Mouse (Mus musculus) stomach, embryonic 15.5 days (tissue): ENCODE results near the gene Olfr1101. TPM values are rescaled to one million over a fixed set of nuclear protein-coding genes. Genes with fewer than 3 reads are reported as not detected.

ENCODE experiments used
- ATAC-seq: fragments of 200-750 bp; cut with Nextera tagmentation; 2 replicates; pipeline ENCODE4 v1.8.0; 2017; ENCODE audit warnings: low read depth, moderate number of reproducible peaks, moderate TSS enrichment; ENCODE audit not compliant: insufficient read depth, low FRiP score
- H3K27ac ChIP-seq: fragments of 300-500 bp; sonication (generic); 2 replicates; pipeline ENCODE4 v1.5.1; 2015; ENCODE audit warnings: mild to moderate bottlenecking, inconsistent platforms
- H3K27me3 ChIP-seq: fragments of 300-500 bp; sonication (generic); replicated peaks from 2 replicates; pipeline ENCODE4 v1.6.1; 2015; ENCODE audit warnings: inconsistent platforms
- H3K36me3 ChIP-seq: fragments of 300-500 bp; sonication (generic); 2 replicates; pipeline ENCODE4 v1.6.1; 2015; ENCODE audit warnings: inconsistent platforms
- H3K4me1 ChIP-seq: fragments of 300-500 bp; sonication (generic); 2 replicates; pipeline ENCODE4 v1.6.1; 2015; ENCODE audit warnings: inconsistent platforms
- H3K4me2 ChIP-seq: fragments of 300-500 bp; sonication (generic); 2 replicates; pipeline ENCODE4 v1.6.1; 2015; ENCODE audit warnings: mild to moderate bottlenecking, inconsistent platforms
- H3K4me3 ChIP-seq: fragments of 300-500 bp; sonication (generic); replicated peaks from 2 replicates; pipeline ENCODE4 v1.5.1; 2015; ENCODE audit warnings: inconsistent platforms
- H3K9ac ChIP-seq: fragments of 300-500 bp; sonication (generic); 2 replicates; pipeline ENCODE4 v1.6.1; 2015; ENCODE audit warnings: inconsistent platforms
- H3K9me3 ChIP-seq: fragments of 300-500 bp; sonication (generic); 2 replicates; pipeline ENCODE4 v1.6.1; 2016; ENCODE audit warnings: inconsistent platforms
- WGBS: fragments of 180-500 bp; shearing (Covaris S2); methylation state at CpG from one replicate; pipeline ENCODE4 v1.1.7; 2015; 5-methylcytosine and 5-hydroxymethylcytosine counted together
- polyA plus RNA-seq: library from polyadenylated mRNA; unstranded; fragments of >200 nt; fragmentation: Nextera tagmentation; extraction: Ambion mirVana; gene quantifications from 2 replicates; pipeline ENCODE4 v1.2.1, GENCODE M21; 2015

Olfr1101 gene
- polyA plus RNA-seq: not detected in 2 replicates

DNA sequence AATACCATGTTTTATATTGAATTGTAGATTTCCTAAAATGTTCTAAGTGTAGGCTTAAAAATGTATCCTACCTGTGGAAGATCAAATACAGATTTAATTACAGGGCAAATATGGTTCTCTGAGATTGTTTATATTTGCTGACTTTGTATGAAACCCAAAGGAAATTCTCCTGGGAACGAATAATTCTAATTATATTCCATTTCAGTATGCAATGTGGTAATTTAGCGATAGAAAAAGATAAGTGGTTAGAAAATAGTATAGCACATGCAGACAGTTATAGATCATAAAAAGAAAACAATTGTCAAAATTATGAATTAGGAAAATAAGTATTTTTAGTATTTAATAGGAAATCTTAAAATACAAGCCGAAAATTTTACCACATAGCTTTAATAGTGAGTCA, at the start of gene Olfr1101:
Gene Olfr1101 (minus strand): TSS at position 101 of the 400 bp plus-strand sequence.
- H3K4me1 ChIP-seq: no peaks in the 10 kb centered on the region
- H3K4me3 ChIP-seq: no peak within 1 kb of the TSS
- WGBS: 74% methylated on average over 3 of the region's 3 CpGs
- H3K4me2 ChIP-seq: no peak within 1 kb of the TSS
- H3K9me3 ChIP-seq: no peaks in the 10 kb centered on the region
- ATAC-seq: no peak
- H3K27me3 ChIP-seq: no peaks in the 10 kb centered on the region
- no peak within 1 kb of the TSS for H3K9ac ChIP-seq
- H3K36me3 ChIP-seq: no peaks in the 10 kb centered on the region
- H3K27ac ChIP-seq: no peak within 1 kb of the TSS

GRCm38 (mm10) chr2:87036431-87036830, 45.4 kb upstream of the Olfr1101 start, which contains the start of gene Olfr1105:
TSS of gene Olfr1105 (minus strand) at chr2:87036531.
- no peak within 1 kb of the TSS for H3K27ac ChIP-seq
- ATAC-seq: no peak
- no peaks in the 10 kb centered on the region for H3K36me3 ChIP-seq
- no peak within 1 kb of the TSS for H3K9ac ChIP-seq
- no peaks in the 10 kb centered on the region for H3K9me3 ChIP-seq
- H3K4me1 ChIP-seq: no peaks in the 10 kb centered on the region
- no peaks in the 10 kb centered on the region for H3K27me3 ChIP-seq
- no peak within 1 kb of the TSS for H3K4me2 ChIP-seq
- H3K4me3 ChIP-seq: no peak within 1 kb of the TSS

- Histone ChIP-seq H3K4me3 (no peak within 1 kb of the TSS), H3K9me3 (no peaks in the 10 kb centered on the region), H3K36me3 (no peaks in the 10 kb centered on the region), H3K27ac (no peak within 1 kb of the TSS), H3K4me2 (no peak within 1 kb of the TSS), H3K9ac (no peak within 1 kb of the TSS), H3K4me1 (no peaks in the 10 kb centered on the region), H3K27me3 (no peaks in the 10 kb centered on the region)
- 54% methylated on average over 1 of the region's 1 CpGs for WGBS
- no peak for ATAC-seq
Measured at GRCm38 (mm10) chr2:87026980-87027379, 36.0 kb upstream of the Olfr1101 start, which contains the start of gene Olfr1104. TSS of gene Olfr1104 (minus strand) at chr2:87027080.

DNA sequence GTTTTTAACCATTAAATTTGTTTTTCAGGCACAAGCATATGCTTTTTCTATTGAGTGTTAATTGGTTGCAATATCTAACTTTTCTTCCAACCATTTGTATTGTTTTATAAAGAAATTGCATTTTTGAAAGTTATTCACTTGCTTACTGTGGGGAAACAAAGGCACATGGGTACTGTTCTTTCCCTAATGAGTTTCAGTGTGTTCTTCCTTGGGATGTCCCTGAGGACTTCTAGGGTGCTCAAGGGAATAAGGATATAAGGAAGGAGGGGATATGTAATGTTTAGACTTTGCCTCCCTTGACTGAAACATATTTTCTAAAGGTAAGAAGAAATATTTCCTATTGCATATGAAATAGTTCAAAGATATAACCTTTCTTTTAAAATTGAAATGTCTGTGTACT, 7.1 kb upstream of the Olfr1101 start, which contains the start of gene Olfr1102:
Gene Olfr1102 (plus strand): TSS at position 301 of the 400 bp plus-strand sequence.
- no peak for ATAC-seq
- no peaks in the 10 kb centered on the region for H3K36me3 ChIP-seq
- H3K4me3 ChIP-seq: no peak within 1 kb of the TSS
- no peaks in the 10 kb centered on the region for H3K4me1 ChIP-seq
- H3K27me3 ChIP-seq: no peaks in the 10 kb centered on the region
- H3K9me3 ChIP-seq: no peaks in the 10 kb centered on the region
- H3K4me2 ChIP-seq: no peak within 1 kb of the TSS
- H3K9ac ChIP-seq: no peak within 1 kb of the TSS
- H3K27ac ChIP-seq: no peak within 1 kb of the TSS

- 73% methylated on average over 3 of the region's 3 CpGs for WGBS
- no peak within 1 kb of the TSS for H3K27ac ChIP-seq
- no peaks in the 10 kb centered on the region for H3K4me1 ChIP-seq
- H3K4me3 ChIP-seq: no peak within 1 kb of the TSS
- no peak within 1 kb of the TSS for H3K4me2 ChIP-seq
- no peaks in the 10 kb centered on the region for H3K27me3 ChIP-seq
- no peaks in the 10 kb centered on the region for H3K36me3 ChIP-seq
- H3K9me3 ChIP-seq: no peaks in the 10 kb centered on the region
- no peak within 1 kb of the TSS for H3K9ac ChIP-seq
- no peak for ATAC-seq
Measured at GRCm38 (mm10) chr2:86979854-86980253, 11.2 kb downstream of the Olfr1101 start, which contains the start of gene Olfr1100. TSS of gene Olfr1100 (minus strand) at chr2:86979954.

GRCm38 (mm10) chr2:86960593-86960992, 30.4 kb downstream of the Olfr1101 start, which contains the start of gene Olfr1099:
TSS of gene Olfr1099 (minus strand) at chr2:86960693.
- Histone ChIP-seq H3K27ac (no peak within 1 kb of the TSS), H3K4me3 (no peak within 1 kb of the TSS), H3K4me2 (no peak within 1 kb of the TSS), H3K4me1 (no peaks in the 10 kb centered on the region), H3K9me3 (no peaks in the 10 kb centered on the region), H3K9ac (no peak within 1 kb of the TSS), H3K27me3 (no peaks in the 10 kb centered on the region), H3K36me3 (no peaks in the 10 kb centered on the region)
- 82% methylated on average over 1 of the region's 1 CpGs for WGBS
- ATAC-seq: no peak

Other genes with a start within 250 kb of the Olfr1101 start
- not detected in 2 replicates for gene Olfr1090, start 232.2 kb downstream of the Olfr1101 start, polyA plus RNA-seq
- not detected in 2 replicates for gene Olfr1093, start 208.7 kb downstream of the Olfr1101 start, polyA plus RNA-seq
- gene Olfr141, start 181.2 kb downstream of the Olfr1101 start, polyA plus RNA-seq: not detected in 2 replicates
- gene Olfr1094, start 166.6 kb downstream of the Olfr1101 start, polyA plus RNA-seq: not detected in 2 replicates
- gene Olfr1095, start 139.5 kb downstream of the Olfr1101 start, polyA plus RNA-seq: not detected in 2 replicates
- not detected in 2 replicates for gene Gm13723, start 116.4 kb downstream of the Olfr1101 start, polyA plus RNA-seq
- gene Olfr1097, start 99.0 kb downstream of the Olfr1101 start, polyA plus RNA-seq: not detected in 2 replicates
- not detected in 2 replicates for gene Olfr1098, start 66.7 kb downstream of the Olfr1101 start, polyA plus RNA-seq
- gene Olfr1099, start 30.5 kb downstream of the Olfr1101 start, polyA plus RNA-seq: not detected in 2 replicates
- not detected in 2 replicates for gene Olfr1100, start 11.3 kb downstream of the Olfr1101 start, polyA plus RNA-seq
- gene Olfr1102, start 7.2 kb upstream of the Olfr1101 start, polyA plus RNA-seq: not detected in 2 replicates
- not detected in 2 replicates for gene Olfr1104, start 35.9 kb upstream of the Olfr1101 start, polyA plus RNA-seq
- not detected in 2 replicates for gene Olfr1105, start 45.3 kb upstream of the Olfr1101 start, polyA plus RNA-seq
- not detected in 2 replicates for gene Olfr1106, start 61.1 kb upstream of the Olfr1101 start, polyA plus RNA-seq
- gene Olfr1107, start 84.6 kb upstream of the Olfr1101 start, polyA plus RNA-seq: not detected in 2 replicates
- not detected in 2 replicates for gene Olfr1109, start 104.8 kb upstream of the Olfr1101 start, polyA plus RNA-seq
- gene Olfr259, start 123.3 kb upstream of the Olfr1101 start, polyA plus RNA-seq: not detected in 2 replicates
- not detected in 2 replicates for gene Olfr1110, start 149.1 kb upstream of the Olfr1101 start, polyA plus RNA-seq
- not detected in 2 replicates for gene Olfr1111, start 161.4 kb upstream of the Olfr1101 start, polyA plus RNA-seq
- not detected in 2 replicates for gene Olfr1112, start 196.6 kb upstream of the Olfr1101 start, polyA plus RNA-seq
- gene Olfr1113, start 217.7 kb upstream of the Olfr1101 start, polyA plus RNA-seq: not detected in 2 replicates